Mouse (Mus musculus) bone marrow, adult 2 months (tissue): Measurements from ENCODE around the gene Vps13c. TPM values are rescaled to one million over a fixed set of nuclear protein-coding genes. Genes with fewer than 3 reads are reported as not detected.

Experiments
- H3K27ac ChIP-seq: fragments of 200-500 bp; 2 replicates; pipeline ENCODE4 v1.5.1; 2012; ENCODE audit warnings: low read depth, mild to moderate bottlenecking, control low read depth, inconsistent platforms, low read length; ENCODE audit not compliant: control insufficient read depth, poor library complexity, insufficient read depth
- H3K4me1 ChIP-seq: fragments of 200-500 bp; 2 replicates; pipeline ENCODE4 v1.6.1; 2011; ENCODE audit warnings: low read length; ENCODE audit not compliant: control insufficient read depth, insufficient read depth
- H3K4me3 ChIP-seq: fragments of 200-500 bp; replicated peaks from 2 replicates; pipeline ENCODE3; 2011; ENCODE audit warnings: mild to moderate bottlenecking, low read depth, low read length, control low read depth; ENCODE audit not compliant: control insufficient read depth
- CTCF ChIP-seq: fragments of 200-500 bp; IDR thresholded peaks from 2 replicates; pipeline ENCODE4 v1.5.1; 2011; ENCODE audit warnings: low read length, control low read depth; ENCODE audit not compliant: control insufficient read depth, insufficient read depth
- POLR2A ChIP-seq: fragments of 200-500 bp; IDR thresholded peaks from 2 replicates; pipeline ENCODE4 v1.6.1; 2011; ENCODE audit warnings: low read depth, mild to moderate bottlenecking, control low read depth, low read length, borderline replicate concordance; ENCODE audit not compliant: control insufficient read depth
- WGBS: fragments of 180-500 bp; shearing (Covaris S2); methylation state at CpG from one replicate; pipeline ENCODE4 v1.1.7; 2018; 5-methylcytosine and 5-hydroxymethylcytosine counted together
- polyA plus RNA-seq: library from polyadenylated mRNA; stranded (reverse); fragments of >200 nt; gene quantifications from 2 replicates; pipeline ENCODE4 v1.2.4, GENCODE M21; 2011; ENCODE audit warnings: low replicate concordance; ENCODE audit not compliant: missing spikeins, insufficient read depth, insufficient read length

Gene Vps13c
- polyA plus RNA-seq, 1 experiment, result 8.8 TPM

DNA sequence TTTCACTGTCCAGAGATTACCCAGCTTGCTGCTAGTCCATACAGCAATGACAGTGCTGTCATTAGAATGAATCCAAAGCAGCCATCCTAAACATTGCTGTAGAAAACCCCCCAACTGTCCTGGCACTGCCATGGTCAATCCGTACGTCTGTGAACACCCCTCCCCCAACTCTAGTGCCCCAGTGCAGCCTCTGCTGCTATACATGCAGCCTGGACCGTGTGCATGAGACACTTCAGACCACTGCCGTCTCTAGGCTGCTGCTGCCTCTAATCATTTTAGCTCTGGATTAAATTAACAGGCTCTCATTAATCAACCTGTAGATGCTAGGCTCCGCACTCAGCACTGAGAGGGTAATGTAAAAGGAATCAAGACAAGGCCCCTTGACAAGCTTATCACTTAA is 33.2 kb upstream of the Vps13c start:
- Histone ChIP-seq H3K27ac (no peak overlapping the region), H3K4me3 (no peak overlapping the region), H3K4me1 (no peaks in the 10 kb centered on the region; the same call in 1 of the 2 replicates)
- TF ChIP-seq POLR2A (no peak), CTCF (no peak)
- WGBS, result 79% methylated on average over 5 of the region's 5 CpGs

DNA sequence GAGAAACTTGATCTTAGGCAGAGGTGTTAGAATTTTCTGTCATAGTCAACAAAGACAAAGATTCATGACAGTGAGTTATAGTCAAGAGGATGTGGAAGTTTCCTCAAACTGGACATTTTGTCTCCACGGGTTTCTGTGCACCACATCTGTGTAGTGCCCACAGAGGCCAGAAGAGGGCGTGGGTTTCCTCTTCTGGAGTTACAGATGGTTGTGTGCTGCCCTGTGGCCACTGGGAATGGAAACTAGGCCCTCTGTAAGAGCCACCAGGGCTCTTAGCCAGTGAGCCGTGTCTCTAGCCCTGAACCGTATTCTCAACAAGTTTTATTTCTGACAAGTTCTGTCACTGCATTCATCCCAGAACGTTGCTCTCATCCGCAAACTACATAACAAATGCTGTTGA is 29.7 kb upstream of the Vps13c start:
- 67% methylated on average over 6 of the region's 6 CpGs for WGBS

DNA sequence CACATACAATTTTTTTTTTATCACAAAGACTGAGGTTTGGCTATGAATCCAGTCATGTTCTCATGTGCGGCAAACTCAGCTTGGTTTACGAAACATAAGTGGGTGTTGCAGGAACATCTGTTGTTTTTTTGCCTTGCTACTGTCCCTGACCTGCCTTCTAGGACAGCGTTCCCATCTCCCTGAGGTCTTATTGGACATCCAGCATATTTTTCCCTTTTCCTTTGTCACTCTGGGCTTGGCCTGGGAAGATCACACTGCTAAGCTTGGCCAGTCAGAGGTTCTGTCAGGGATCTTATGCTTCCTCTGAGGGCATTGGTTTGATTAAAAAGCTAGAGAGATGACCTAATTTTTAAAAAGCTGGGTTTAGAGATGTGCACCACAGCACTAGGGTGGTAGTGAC is 29.1 kb upstream of the Vps13c start:
- Histone ChIP-seq H3K4me3 (no peak overlapping the region), H3K4me1 (no peaks in the 10 kb centered on the region; the same call in 1 of the 2 replicates), H3K27ac (no peak overlapping the region)
- no peak for TF ChIP-seq CTCF
- no peak for TF ChIP-seq POLR2A
- 68% methylated on average over 3 of the region's 3 CpGs for WGBS

More for the DNA sequence above, 29.7 kb upstream of the Vps13c start:
- Histone ChIP-seq H3K4me3 (no peak overlapping the region), H3K4me1 (no peaks in the 10 kb centered on the region; the same call in 1 of the 2 replicates), H3K27ac (no peak overlapping the region)
- TF ChIP-seq CTCF (no peak), POLR2A (no peak)

DNA sequence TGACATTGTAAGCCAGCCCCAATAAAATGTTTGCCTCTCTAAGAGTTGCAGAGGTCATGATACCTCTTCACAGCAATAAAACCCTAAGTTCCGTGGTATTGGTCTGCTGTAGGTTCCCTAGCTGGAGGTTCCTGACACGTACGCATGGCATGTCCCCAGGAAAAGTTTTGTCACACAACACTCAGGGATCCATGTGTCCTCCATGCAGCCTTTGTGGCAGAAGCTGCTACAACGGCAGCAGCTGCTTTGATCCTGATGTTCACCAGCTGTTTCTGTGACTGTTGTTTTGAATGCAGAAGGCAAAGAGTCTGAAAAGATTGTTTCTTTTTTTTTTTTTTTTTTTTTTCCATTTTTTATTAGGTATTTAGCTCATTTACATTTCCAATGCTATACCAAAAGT is 27.0 kb upstream of the Vps13c start:
- WGBS, result 67% methylated on average over 4 of the region's 4 CpGs
- H3K27ac ChIP-seq, result no peak overlapping the region
- TF ChIP-seq CTCF (no peak), POLR2A (no peak)

DNA sequence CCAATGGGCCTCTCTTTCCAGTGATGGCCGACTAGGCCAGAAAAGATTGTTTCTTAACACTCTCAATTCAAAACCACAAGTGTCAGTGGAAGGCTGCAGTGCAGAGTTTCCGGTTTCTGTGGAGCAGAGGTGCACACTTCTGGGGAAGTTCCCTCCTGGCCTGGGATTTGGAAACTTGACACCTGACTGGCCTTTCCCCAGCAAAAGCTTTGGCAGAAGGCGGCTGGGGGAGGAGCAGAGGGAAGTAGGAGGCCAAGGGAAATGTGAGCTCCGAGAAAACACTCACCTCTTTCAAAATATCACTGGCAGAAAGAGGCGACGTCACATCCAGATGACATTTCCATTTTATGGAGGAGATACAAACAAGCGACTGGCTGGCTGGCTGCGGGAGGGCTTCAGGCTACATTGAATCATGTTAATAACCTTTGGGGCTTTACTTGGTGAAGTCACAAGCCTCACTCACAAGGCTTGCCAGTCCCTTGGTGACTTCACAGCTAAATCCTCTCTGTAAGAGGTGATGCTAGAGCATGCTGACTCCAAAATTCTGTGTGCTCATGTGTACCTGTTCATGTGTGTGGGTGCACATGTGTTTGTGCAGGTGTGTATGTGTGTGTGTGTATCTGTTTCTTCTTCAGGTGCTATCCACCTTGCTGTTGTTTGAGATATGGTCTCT is 26.4 kb upstream of the Vps13c start:
- no peak overlapping the region for H3K4me3 ChIP-seq
- no peak for TF ChIP-seq CTCF
- no peak for TF ChIP-seq POLR2A
- 2% methylated on average over 8 of the region's 8 CpGs for WGBS
- no peaks in the 10 kb centered on the region; the same call in 1 of the 2 replicates for H3K4me1 ChIP-seq
- no peak overlapping the region for H3K27ac ChIP-seq

More for the DNA sequence above, 27.0 kb upstream of the Vps13c start:
- H3K4me1 ChIP-seq, result no peaks in the 10 kb centered on the region; the same call in 1 of the 2 replicates
- H3K4me3 ChIP-seq, result no peak overlapping the region

DNA sequence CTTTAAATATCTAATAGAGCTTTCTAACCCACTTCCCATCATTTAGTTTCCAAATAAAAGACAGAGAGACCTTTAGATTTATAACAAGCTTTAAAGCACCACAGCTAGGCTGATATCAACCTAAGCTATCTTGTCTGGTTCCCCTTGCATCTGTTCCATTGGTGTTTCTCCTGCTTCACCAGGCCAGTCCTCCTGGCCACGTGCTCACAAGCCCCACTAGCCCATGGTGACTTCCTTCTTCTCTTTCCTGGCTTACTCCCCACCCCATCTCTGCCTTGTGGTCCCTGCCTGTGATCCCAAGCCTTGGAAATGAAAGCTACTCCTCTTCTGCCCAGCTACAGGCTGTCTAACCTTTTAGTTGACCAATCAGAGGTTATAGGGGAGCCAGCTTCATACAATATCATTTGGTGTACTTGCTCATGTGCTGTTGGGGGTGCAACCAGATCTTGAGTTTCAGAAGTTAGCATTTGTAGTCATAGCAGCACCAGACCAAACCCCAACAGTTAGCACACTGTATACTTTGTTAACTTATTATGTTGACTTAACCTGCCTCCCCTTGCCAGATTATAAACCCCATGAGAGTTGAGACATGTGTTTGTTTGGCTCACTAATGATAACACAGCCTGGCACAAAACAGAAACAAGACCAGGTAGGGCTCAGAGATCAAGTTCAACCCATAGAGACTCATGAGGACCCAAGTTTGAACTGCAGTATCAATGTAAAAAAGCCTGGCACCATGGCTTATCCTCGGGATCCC is 23.8 kb upstream of the Vps13c start:
- TF ChIP-seq POLR2A, result no peak
- TF ChIP-seq CTCF, result no peak
- no peaks in the 10 kb centered on the region for H3K4me1 ChIP-seq
- WGBS, result 45% methylated on average over 2 of the region's 2 CpGs
- no peak overlapping the region for H3K27ac ChIP-seq
- H3K4me3 ChIP-seq, result no peak overlapping the region

DNA sequence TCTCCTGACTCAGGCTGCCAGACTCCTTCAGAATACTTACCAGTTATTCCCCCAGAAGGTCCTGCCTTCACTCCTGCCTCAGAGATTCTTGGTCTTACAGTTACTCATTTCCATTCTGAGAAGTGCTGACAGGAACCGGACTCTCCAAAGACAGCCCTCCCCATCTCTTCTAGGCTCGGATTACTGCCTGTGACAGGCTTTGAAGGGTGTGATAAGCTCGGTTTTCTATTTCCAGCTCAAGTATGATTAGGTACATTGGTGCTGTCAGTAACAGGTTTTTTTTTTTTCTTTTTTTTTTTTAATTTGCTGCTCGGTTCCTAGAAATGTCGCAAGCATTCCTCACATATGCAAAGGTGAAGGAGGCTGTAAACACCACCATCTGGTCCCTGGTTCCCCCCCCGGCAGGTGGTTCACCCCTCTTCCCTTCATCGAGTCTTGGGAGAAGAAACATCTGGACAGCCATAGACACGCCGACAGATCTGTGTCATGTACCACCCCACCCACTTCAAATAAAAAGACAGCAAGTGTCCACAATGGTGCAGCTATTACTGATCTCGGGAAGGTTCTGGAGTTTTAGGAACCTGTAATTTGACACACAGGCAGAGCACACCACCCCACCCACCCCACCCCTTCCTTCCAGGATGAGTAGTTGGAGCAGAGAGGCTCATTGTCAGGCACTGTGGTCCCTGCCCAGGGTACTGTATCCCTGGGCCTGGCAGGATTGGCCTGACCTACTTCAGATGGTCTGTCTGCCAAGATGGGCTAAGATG is 22.1 kb upstream of the Vps13c start:
- H3K4me3 ChIP-seq, result no peak overlapping the region
- no peak overlapping the region for H3K27ac ChIP-seq
- TF ChIP-seq CTCF (no peak), POLR2A (no peak)
- H3K4me1 ChIP-seq, result no peaks in the 10 kb centered on the region
- 63% methylated on average over 10 of the region's 10 CpGs for WGBS

DNA sequence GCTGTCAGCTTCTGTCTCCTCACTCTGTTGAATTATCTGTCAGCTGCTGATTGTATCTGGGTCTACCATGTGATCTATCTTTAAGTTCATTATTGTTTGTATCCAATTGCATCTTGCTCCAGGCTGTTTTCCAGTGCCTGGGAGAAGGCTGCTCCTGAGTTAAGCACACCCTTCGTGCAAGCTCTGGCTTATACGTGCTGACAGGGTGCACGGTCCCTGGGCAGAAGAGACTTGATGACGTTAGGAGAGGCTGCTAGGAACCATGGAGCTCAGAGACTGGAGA is 21.6 kb upstream of the Vps13c start:
- no peak for TF ChIP-seq CTCF
- no peak for TF ChIP-seq POLR2A
- Histone ChIP-seq H3K4me1 (no peaks in the 10 kb centered on the region), H3K27ac (no peak overlapping the region), H3K4me3 (no peak overlapping the region)
- WGBS, result 82% methylated on average over 4 of the region's 4 CpGs
